Mouse (Mus musculus) spleen, adult 2 months (tissue): ENCODE results near the gene Prkar1a. TPM values are rescaled to one million over a fixed set of nuclear protein-coding genes. Genes with fewer than 3 reads are reported as not detected.
A peak's percentile ranks its signal among the peaks of the same experiment; 100 is the strongest.

ENCODE experiments used
- DNase-seq, 2 experiments: peaks; one replicate each; pipeline versions ENCODE4 v3.0.0 to v3.0.0-alpha.2; 2012 to 2021; ENCODE audit warnings: low spot score in 2 of 2, low read depth in 1 of 2
- H3K27ac ChIP-seq: fragments of 200-500 bp; 2 replicates; pipeline ENCODE4 v1.5.1; 2012; ENCODE audit warnings: low read length, inconsistent platforms; ENCODE audit not compliant: insufficient read depth
- H3K27me3 ChIP-seq: fragments of 200-500 bp; 2 replicates; pipeline ENCODE4 v1.6.1; 2012; ENCODE audit warnings: mild to moderate bottlenecking, moderate library complexity, low read length, inconsistent platforms; ENCODE audit not compliant: control insufficient read depth, insufficient read depth
- H3K36me3 ChIP-seq: fragments of 200-500 bp; 2 replicates; pipeline ENCODE4 v1.6.1; 2012; ENCODE audit warnings: mild to moderate bottlenecking, low read length, inconsistent platforms; ENCODE audit not compliant: control insufficient read depth, insufficient read depth
- H3K4me1 ChIP-seq: fragments of 200-500 bp; 2 replicates; pipeline ENCODE4 v1.6.1; 2011; ENCODE audit warnings: inconsistent platforms; ENCODE audit not compliant: control insufficient read depth, insufficient read depth, insufficient read length
- H3K4me3 ChIP-seq: fragments of 200-500 bp; 2 replicates; pipeline ENCODE4 v1.5.1; 2011; ENCODE audit warnings: mild to moderate bottlenecking, inconsistent platforms; ENCODE audit not compliant: insufficient read depth, insufficient read length; ENCODE audit errors: extremely low read depth
- CTCF ChIP-seq: fragments of 200-500 bp; IDR thresholded peaks from 2 replicates; pipeline ENCODE4 v1.5.1; 2011; ENCODE audit warnings: mild to moderate bottlenecking, inconsistent platforms; ENCODE audit not compliant: insufficient read depth, insufficient read length, insufficient replicate concordance; ENCODE audit errors: extremely low read depth
- POLR2A ChIP-seq: fragments of 200-500 bp; IDR thresholded peaks from 2 replicates; pipeline ENCODE4 v1.6.1; 2011; ENCODE audit warnings: low read depth, low read length, inconsistent platforms
- WGBS: fragments of 180-500 bp; shearing (Covaris S2); methylation state at CpG from one replicate; pipeline ENCODE4 v1.1.7; 2018; 5-methylcytosine and 5-hydroxymethylcytosine counted together
- polyA plus RNA-seq: library from polyadenylated mRNA; depleted of rRNA; stranded (reverse); fragments of >200 nt; gene quantifications from 2 replicates; pipeline ENCODE4 v1.2.3, GENCODE M21; 2012

Prkar1a gene
- polyA plus RNA-seq, 1 experiment, result 60.3 TPM

- DNase-seq, result no peak
- no peak overlapping the region for H3K27ac ChIP-seq
Measured at GRCm38 (mm10) chr11:109641498-109642222, 7.5 kb upstream of the Prkar1a start.

GRCm38 (mm10) chr11:109648510-109648909, 695 bp upstream of the Prkar1a start:
- DNase-seq, result no peak
- Histone ChIP-seq H3K27ac (no peak overlapping the region), H3K27me3 (no peaks in the 10 kb centered on the region), H3K36me3 (no peaks in the 10 kb centered on the region; the same call in 1 of the 2 replicates), H3K4me1 (peaks cover 10% of the 10 kb centered on the region), H3K4me3 (no peak overlapping the region)
- TF ChIP-seq CTCF (no peak), POLR2A (no peak)
- WGBS, result 8% methylated on average over 7 of the region's 7 CpGs

More at GRCm38 (mm10) chr11:109641498-109642222, 7.5 kb upstream of the Prkar1a start:
- Histone ChIP-seq H3K27me3 (no peaks in the 10 kb centered on the region), H3K36me3 (no peaks in the 10 kb centered on the region), H3K4me1 (no peaks in the 10 kb centered on the region), H3K4me3 (no peak overlapping the region)
- TF ChIP-seq CTCF, result no peak
- TF ChIP-seq POLR2A, result no peak
- WGBS, result 71% methylated on average over 5 of the region's 5 CpGs

GRCm38 (mm10) chr11:109649975-109650701, 933 bp downstream of the Prkar1a start:
- DNase-seq, result peak; percentile 48 to 52

GRCm38 (mm10) chr11:109650788-109651565, 1.8 kb downstream of the Prkar1a start:
- 1% methylated on average over 84 of the region's 90 CpGs for WGBS
- peak; percentile 81 to 92 for DNase-seq
- Histone ChIP-seq H3K36me3 (peaks cover 10% of the 10 kb centered on the region), H3K27me3 (no peaks in the 10 kb centered on the region), H3K4me3 (peak overlapping the region; percentile 89), H3K27ac (peak overlapping the region; percentile 98), H3K4me1 (peaks cover 10% of the 10 kb centered on the region)
- peak; percentile 95 for TF ChIP-seq POLR2A
- TF ChIP-seq CTCF, result no peak

More at GRCm38 (mm10) chr11:109649975-109650701, 933 bp downstream of the Prkar1a start:
- H3K27ac ChIP-seq, result peak overlapping the region; percentile 39
- TF ChIP-seq POLR2A (no peak), CTCF (no peak)
- WGBS, result 1% methylated on average over 31 of the region's 31 CpGs
- peaks cover 9% of the 10 kb centered on the region for H3K36me3 ChIP-seq
- H3K27me3 ChIP-seq, result no peaks in the 10 kb centered on the region
- H3K4me1 ChIP-seq, result peaks cover 10% of the 10 kb centered on the region
- H3K4me3 ChIP-seq, result peak overlapping the region; percentile 89

GRCm38 (mm10) chr11:109651566-109652024, 2.4 kb downstream of the Prkar1a start:
- no peak for DNase-seq
- TF ChIP-seq CTCF (no peak), POLR2A (no peak)
- H3K4me3 ChIP-seq, result peak overlapping the region; percentile 89
- peaks cover 13% of the 10 kb centered on the region for H3K36me3 ChIP-seq
- WGBS, result under 1% methylated on average over 21 of the region's 21 CpGs
- peak overlapping the region; percentile 98 for H3K27ac ChIP-seq
- H3K27me3 ChIP-seq, result no peaks in the 10 kb centered on the region
- peaks cover 10% of the 10 kb centered on the region for H3K4me1 ChIP-seq

GRCm38 (mm10) chr11:109652505-109652904, 3.3 kb downstream of the Prkar1a start:
- H3K4me3 ChIP-seq, result no peak overlapping the region
- H3K36me3 ChIP-seq, result peaks cover 13% of the 10 kb centered on the region
- no peak overlapping the region for H3K27ac ChIP-seq
- WGBS, result 64% methylated on average over 6 of the region's 6 CpGs
- H3K27me3 ChIP-seq, result no peaks in the 10 kb centered on the region
- no peak for DNase-seq
- H3K4me1 ChIP-seq, result peaks cover 10% of the 10 kb centered on the region
- no peak for TF ChIP-seq CTCF
- TF ChIP-seq POLR2A, result no peak
